Mouse (Mus musculus) kidney, embryonic 14.5 days (tissue): Measurements from ENCODE around the gene Shank1. TPM values are rescaled to one million over a fixed set of nuclear protein-coding genes. Genes with fewer than 3 reads are reported as not detected.

ENCODE experiments used
- ATAC-seq: fragments of 200-750 bp; cut with Nextera tagmentation; 2 replicates; pipeline ENCODE4 v1.8.0; 2017; ENCODE audit warnings: moderate number of reproducible peaks, mild to moderate bottlenecking, moderate TSS enrichment, moderate library complexity; ENCODE audit not compliant: low FRiP score, low TSS enrichment
- H3K27ac ChIP-seq: fragments of 300-500 bp; sonication (generic); 2 replicates; pipeline ENCODE4 v1.5.1; 2014; ENCODE audit warnings: low read depth, mild to moderate bottlenecking, low read length, moderate library complexity, mixed read lengths
- H3K27me3 ChIP-seq: fragments of 300-500 bp; sonication (generic); 2 replicates; pipeline ENCODE4 v1.6.1; 2014; ENCODE audit warnings: mild to moderate bottlenecking, low read length; ENCODE audit not compliant: control insufficient read depth, insufficient read depth
- H3K36me3 ChIP-seq: fragments of 300-500 bp; sonication (generic); 2 replicates; pipeline ENCODE4 v1.6.1; 2014; ENCODE audit warnings: low read length, mixed read lengths; ENCODE audit not compliant: control insufficient read depth, insufficient read depth
- H3K4me1 ChIP-seq: fragments of 300-500 bp; sonication (generic); 2 replicates; pipeline ENCODE4 v1.6.1; 2014; ENCODE audit warnings: low read length, mixed read lengths; ENCODE audit not compliant: control insufficient read depth, insufficient read depth
- H3K4me2 ChIP-seq: fragments of 300-500 bp; sonication (generic); replicated peaks from 2 replicates; pipeline ENCODE4 v1.6.1; 2014; ENCODE audit warnings: low read depth, mild to moderate bottlenecking, low read length
- H3K4me3 ChIP-seq: fragments of 300-500 bp; sonication (generic); 2 replicates; pipeline ENCODE4 v1.5.1; 2014; ENCODE audit warnings: mild to moderate bottlenecking, low read length
- H3K9ac ChIP-seq: fragments of 300-500 bp; sonication (generic); 2 replicates; pipeline ENCODE4 v1.6.1; 2014; ENCODE audit warnings: low read depth, mild to moderate bottlenecking, low read length, moderate library complexity
- H3K9me3 ChIP-seq: fragments of 300-500 bp; sonication (generic); 2 replicates; pipeline ENCODE4 v1.6.1; 2016; ENCODE audit warnings: low read length; ENCODE audit not compliant: control insufficient read depth
- whole genome bisulfite sequencing: fragments of 180-500 bp; shearing (Covaris S2); extraction: QIAGEN DNeasy Blood & Tissue Kit; methylation state at CpG from one replicate; pipeline ENCODE4 v1.1.7; 2014; 5-methylcytosine and 5-hydroxymethylcytosine counted together
- polyA plus RNA-seq: library from polyadenylated mRNA; unstranded; fragments of >200 nt; fragmentation: Nextera tagmentation; extraction: Ambion mirVana; gene quantifications from 2 replicates; pipeline ENCODE4 v1.2.1, GENCODE M21; 2014

Gene Shank1
- polyA plus RNA-seq, 1 experiment from 2014 or later: 1.9 TPM

DNA sequence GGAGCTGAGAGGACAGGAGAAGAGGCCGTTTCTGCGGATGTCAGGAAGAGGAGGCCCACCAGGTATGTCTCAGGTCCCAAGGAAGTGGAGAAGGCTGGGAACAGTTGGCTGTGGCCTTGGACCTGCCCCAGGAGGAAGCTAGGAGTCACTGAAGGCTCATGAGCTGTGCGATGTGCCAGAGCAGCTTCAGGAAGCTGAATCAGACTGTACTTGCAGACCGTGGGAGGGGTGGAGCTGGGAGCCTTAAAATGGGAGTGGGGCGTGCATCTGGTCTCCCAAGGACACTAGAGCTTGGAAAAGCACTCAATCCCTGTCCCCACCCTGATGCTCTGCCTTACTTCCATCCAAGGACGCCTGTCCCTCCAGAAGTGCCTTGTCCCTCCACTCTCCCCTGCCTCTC lies 16.6 kb downstream of the Shank1 start:
- H3K4me3 ChIP-seq: no peak overlapping the region
- no peak overlapping the region for H3K4me2 ChIP-seq
- no peak for ATAC-seq
- WGBS: 40% methylated on average over 6 of the region's 6 CpGs
- no peaks in the 10 kb centered on the region for H3K4me1 ChIP-seq
- H3K27me3 ChIP-seq: peaks cover 4% of the 10 kb centered on the region; the same call in 1 of the 2 replicates
- no peak overlapping the region for H3K9ac ChIP-seq
- H3K27ac ChIP-seq: no peak overlapping the region
- no peaks in the 10 kb centered on the region for H3K9me3 ChIP-seq
- no peaks in the 10 kb centered on the region for H3K36me3 ChIP-seq

DNA sequence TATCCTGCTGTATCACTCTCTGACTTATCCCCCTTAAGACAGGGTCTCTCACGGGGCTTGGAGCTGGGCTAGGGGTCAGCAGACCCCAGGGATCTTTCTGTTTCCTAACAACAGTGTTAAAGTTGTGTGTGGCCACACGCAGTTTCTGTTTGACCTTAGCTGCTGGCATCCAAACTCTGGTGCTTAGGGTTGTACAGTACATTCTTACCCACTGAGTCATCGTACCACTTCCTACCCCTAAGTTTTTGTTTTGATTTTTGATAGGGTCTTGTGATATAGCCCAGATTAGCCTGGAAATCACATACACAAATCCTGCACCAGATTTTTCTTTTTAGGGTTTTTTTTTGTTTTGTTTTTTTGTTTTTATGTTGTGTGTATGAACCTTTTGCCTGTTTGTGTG lies 22.3 kb downstream of the Shank1 start:
- Histone ChIP-seq H3K27me3 (peaks cover 36% of the 10 kb centered on the region), H3K36me3 (no peaks in the 10 kb centered on the region), H3K4me1 (no peaks in the 10 kb centered on the region), H3K4me2 (no peak overlapping the region), H3K4me3 (no peak overlapping the region), H3K9me3 (no peaks in the 10 kb centered on the region), H3K27ac (no peak overlapping the region), H3K9ac (no peak overlapping the region)
- 63% methylated on average over 3 of the region's 3 CpGs for WGBS
- ATAC-seq: no peak

DNA sequence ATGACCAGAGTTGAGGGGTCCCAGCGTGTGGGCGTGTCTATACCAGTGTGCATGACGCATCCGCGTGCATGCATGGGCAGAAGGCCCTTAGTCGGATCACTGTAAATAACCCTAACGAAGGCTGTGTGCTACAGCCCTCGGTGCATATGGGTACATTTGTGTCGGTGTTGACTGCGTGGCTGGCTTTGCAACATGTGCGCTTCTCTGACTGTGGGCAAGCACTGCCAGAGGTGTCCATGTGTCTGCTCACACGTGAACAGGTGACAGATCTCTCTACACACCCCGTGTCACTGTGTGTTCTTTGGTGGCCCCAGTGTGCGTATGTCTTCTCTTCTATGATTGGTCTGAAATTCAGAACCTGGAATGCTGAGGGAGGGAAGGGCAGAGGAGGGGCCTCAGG lies 24.1 kb downstream of the Shank1 start:
- H3K27me3 ChIP-seq: peaks cover 52% of the 10 kb centered on the region
- no peaks in the 10 kb centered on the region for H3K4me1 ChIP-seq
- no peak overlapping the region for H3K4me2 ChIP-seq
- no peak overlapping the region for H3K4me3 ChIP-seq
- WGBS: 71% methylated on average over 14 of the region's 14 CpGs
- H3K36me3 ChIP-seq: no peaks in the 10 kb centered on the region
- no peaks in the 10 kb centered on the region for H3K9me3 ChIP-seq
- ATAC-seq: no peak
- H3K9ac ChIP-seq: no peak overlapping the region
- no peak overlapping the region for H3K27ac ChIP-seq

DNA sequence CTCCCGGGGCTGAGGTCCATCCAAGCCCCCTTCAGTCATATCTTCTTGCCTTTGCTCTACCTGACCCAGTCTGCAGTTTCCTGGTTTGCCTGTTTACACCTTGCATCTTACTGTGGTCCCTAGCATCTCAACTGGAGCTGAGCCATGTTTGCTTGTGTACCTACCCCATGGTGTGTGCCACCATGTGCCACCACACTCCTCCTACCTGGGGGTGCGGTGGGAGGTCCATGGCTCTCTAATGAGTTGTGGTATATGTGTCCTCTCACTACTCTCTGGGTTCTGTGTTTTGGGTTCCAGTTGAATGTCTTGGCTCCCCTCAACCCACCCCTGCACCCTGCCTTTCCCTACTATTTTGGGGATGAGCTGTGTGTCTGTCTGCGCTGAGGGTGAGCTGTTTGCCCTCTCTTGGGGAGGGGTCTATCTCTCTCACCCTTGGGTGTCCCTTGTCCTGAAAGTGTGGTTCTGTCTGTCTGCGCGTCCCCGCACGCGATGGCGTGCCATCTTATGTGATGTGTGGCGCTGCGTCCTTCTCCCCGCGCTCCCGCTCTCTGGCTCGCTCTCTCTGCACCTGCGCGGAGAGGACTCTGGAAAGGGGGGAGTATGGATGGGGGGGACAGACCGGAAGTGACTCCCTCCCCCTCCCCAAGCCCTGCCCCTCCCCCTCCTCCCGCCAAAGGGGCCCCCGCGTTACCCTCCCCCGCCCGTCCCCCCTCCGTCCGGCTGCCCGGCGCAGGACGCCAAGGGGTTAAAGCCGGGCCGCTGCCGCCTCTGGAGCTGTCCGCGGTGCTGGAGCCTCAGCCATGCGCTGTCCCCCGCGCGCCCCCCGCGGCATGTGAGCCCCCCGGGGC lies 25.2 kb downstream of the Shank1 start:
- no peak overlapping the region for H3K27ac ChIP-seq
- ATAC-seq: peak; percentile 51
- no peaks in the 10 kb centered on the region for H3K36me3 ChIP-seq
- no peaks in the 10 kb centered on the region for H3K9me3 ChIP-seq
- peaks cover 61% of the 10 kb centered on the region for H3K27me3 ChIP-seq
- peak overlapping the region; percentile 40 for H3K4me3 ChIP-seq
- no peaks in the 10 kb centered on the region for H3K4me1 ChIP-seq
- WGBS: 4% methylated on average over 26 of the region's 40 CpGs
- peak overlapping the region; percentile 88 for H3K4me2 ChIP-seq
- no peak overlapping the region for H3K9ac ChIP-seq

DNA sequence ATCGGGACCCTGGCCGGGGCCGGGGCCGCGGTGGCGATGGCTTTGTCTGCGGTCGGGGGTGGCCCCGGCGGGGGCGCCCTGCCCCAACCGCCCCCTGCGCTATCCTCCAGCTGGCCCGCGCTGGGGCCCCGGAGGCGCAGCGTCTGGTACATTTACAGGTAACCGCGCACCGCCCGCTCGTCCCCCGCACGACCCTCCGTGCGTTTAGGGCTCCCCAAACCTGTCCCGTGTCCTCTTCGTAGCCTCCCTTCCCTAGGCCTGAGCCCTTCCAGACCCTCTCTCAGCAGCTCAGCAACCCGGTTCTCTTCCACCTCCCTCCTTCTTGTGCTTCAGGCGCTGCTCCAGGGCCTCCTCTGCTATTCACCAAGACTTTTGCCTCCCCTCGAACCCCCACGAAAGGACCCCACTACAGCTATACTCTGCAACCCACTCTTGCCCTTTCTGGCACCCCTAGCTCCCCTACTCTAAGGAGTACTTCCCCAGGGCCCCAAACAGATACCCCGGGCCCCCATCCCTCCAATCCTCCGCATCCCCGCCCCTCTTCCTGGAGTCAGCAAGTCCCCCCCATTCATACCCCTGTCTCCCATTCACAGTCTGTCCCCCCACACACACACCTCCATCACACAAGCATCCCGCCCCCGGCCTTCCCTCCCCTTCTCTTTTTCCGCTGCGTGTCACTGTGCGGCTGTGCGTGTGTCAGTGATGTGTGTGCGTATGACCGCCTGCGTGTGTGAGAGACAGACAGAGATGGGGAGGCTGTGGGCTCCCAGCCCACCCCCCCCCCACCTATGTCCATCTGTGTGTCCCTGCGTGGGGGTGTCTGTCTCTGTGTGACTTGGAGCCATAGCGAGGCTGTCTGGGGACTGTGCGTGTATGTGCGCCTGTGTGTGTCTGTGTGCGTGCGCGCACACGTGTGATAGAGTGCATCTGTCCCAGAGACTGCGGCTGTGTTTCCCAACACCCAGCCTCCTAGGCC lies 26.3 kb downstream of the Shank1 start:
- H3K4me1 ChIP-seq: no peaks in the 10 kb centered on the region
- no peak overlapping the region for H3K27ac ChIP-seq
- no peaks in the 10 kb centered on the region for H3K36me3 ChIP-seq
- peak overlapping the region; percentile 88 for H3K4me2 ChIP-seq
- H3K27me3 ChIP-seq: peaks cover 62% of the 10 kb centered on the region
- under 1% methylated on average over 38 of the region's 54 CpGs for WGBS
- H3K4me3 ChIP-seq: peak overlapping the region; percentile 40
- ATAC-seq: peak; percentile 24; the same call in 1 of the 2 replicates
- H3K9me3 ChIP-seq: no peaks in the 10 kb centered on the region
- H3K9ac ChIP-seq: no peak overlapping the region

DNA sequence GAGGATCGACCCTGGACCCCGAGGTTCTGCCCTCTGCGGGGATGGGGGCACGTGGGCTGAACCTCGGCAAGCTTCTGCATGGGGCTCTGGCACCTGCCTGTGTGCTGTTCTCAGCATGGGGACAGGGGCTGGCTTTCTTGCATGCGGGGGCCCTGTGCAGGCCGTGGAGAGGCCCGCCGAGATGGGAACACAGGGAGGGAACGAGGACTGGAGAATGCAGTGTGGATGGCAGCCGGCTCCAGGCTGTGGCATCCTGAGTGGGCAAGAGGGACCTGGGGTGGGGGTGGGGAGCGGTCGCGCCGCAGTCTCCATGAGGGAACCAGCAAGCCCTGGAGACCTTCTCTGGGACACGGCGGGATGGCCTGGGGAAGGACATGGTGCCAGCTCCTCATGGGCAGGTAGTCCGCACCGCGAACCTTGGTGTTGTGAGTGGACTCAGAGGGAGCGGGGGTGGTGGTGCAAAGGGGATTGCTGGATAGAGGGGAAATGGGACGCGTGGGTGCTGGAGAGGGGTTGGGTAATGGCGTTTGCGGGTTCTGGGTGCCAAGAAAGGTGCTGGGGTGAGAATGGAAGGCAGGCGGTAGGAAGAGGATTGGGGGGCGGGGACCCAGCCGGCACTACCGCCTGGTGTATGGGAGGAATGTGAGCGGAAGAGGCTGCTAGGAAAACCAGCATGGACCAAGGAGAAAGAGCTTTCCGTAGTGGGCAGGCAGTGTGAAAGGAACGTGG lies 27.2 kb downstream of the Shank1 start:
- H3K9ac ChIP-seq: no peak overlapping the region
- 2% methylated on average over 32 of the region's 32 CpGs for WGBS
- H3K27ac ChIP-seq: no peak overlapping the region
- no peaks in the 10 kb centered on the region for H3K9me3 ChIP-seq
- H3K4me3 ChIP-seq: 0 out of 2 replicates have a peak overlapping the region, but pooled peaks have one; percentile 40
- ATAC-seq: no peak
- H3K4me2 ChIP-seq: no peak overlapping the region
- H3K36me3 ChIP-seq: no peaks in the 10 kb centered on the region
- peaks cover 60% of the 10 kb centered on the region for H3K27me3 ChIP-seq
- no peaks in the 10 kb centered on the region for H3K4me1 ChIP-seq

DNA sequence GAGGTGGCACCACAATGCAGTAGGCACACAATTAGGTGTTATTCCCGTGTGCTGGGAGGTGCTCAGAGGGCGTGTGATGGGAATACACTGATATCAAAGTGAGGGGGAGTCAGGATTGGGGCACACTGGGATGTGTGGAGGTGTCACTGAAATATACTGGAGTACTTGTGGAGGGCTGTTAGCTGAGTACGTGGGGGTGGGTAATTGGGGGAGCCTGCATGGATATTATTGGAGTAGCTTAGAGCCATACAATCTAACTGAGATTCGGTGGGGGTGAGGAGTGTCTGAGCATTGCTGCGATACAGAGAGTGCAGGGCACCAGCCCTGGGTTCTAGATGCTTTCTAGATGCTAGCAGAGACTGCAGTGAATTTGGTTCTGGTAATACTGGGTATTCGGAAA lies 30.2 kb downstream of the Shank1 start:
- H3K27ac ChIP-seq: no peak overlapping the region
- no peak for ATAC-seq
- WGBS: 68% methylated on average over 6 of the region's 6 CpGs
- no peak overlapping the region for H3K4me2 ChIP-seq
- H3K4me3 ChIP-seq: no peak overlapping the region
- no peaks in the 10 kb centered on the region for H3K36me3 ChIP-seq
- 0 out of 2 replicates have a peak, but pooled peaks cover 7% of the 10 kb centered on the region for H3K4me1 ChIP-seq
- H3K9me3 ChIP-seq: no peaks in the 10 kb centered on the region
- peaks cover 53% of the 10 kb centered on the region for H3K27me3 ChIP-seq
- H3K9ac ChIP-seq: no peak overlapping the region

DNA sequence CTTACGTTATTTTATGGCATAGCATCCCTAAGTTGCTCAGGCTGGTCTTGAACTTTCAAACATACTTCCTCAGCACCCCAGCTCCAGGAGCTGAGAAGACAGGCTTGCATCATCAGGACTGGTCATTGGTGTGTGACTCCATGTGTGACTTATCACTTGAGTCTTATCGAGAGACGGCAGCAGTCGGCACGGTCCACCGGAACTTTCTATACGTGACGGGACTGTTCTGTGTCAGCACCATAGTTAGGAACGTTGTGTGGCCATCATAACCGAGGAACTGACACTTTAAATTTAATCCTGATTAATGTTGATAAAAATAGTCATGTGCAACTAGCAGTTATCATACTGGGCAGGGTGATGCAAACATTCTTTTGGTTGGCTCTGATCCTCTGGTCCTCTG lies 31.1 kb downstream of the Shank1 start:
- Histone ChIP-seq H3K9ac (no peak overlapping the region), H3K4me3 (no peak overlapping the region), H3K4me2 (no peak overlapping the region), H3K9me3 (no peaks in the 10 kb centered on the region), H3K36me3 (no peaks in the 10 kb centered on the region), H3K27me3 (peaks cover 44% of the 10 kb centered on the region), H3K27ac (no peak overlapping the region), H3K4me1 (0 out of 2 replicates have a peak, but pooled peaks cover 7% of the 10 kb centered on the region)
- ATAC-seq: no peak
- 76% methylated on average over 10 of the region's 10 CpGs for WGBS
